Mouse (Mus musculus): Measurements from ENCODE around the gene Pter.

DNA sequence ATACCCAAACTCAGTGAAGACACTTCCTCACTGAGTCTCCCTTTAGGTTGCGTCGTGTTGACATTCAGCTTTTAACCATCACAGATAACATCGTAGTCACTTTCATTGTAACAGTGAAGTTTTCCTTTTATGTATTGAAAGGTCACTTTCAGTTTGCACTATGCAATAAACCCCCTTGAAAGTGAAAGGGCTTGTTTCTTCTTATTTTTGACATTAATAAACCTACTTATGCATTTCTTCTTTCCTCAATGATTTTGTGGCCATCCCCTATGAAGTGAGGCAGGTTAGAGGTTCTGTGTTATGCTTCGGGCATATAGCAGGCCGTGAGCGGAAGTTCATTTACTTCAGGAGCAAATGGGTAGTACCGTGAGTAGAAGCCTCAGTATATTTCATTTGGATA lies 53.5 kb downstream of the Pter start:
- TF ChIP-seq CTCF (IDR thresholded peaks at IDR 0.05; ENCODE audit: borderline replicate concordance, insufficient read depth, low read length): no peak
- no peak for TF ChIP-seq POLR2A (IDR thresholded peaks at IDR 0.05; ENCODE audit: low read depth, low read length)
